Mouse (Mus musculus) heart, postnatal 14 days (tissue): ENCODE data around the gene Racgap1. TPM values are rescaled to one million over a fixed set of nuclear protein-coding genes. Genes with fewer than 3 reads are reported as not detected.

Experiments
- DNase-seq, 2 experiments: peaks; one replicate each; pipeline ENCODE4 v3.0.0; 2021 to 2022
- intact Hi-C: fragments of 180-260 bp; cut with DNase I; formaldehyde crosslinking; loops from one replicate; pipeline ENCODE4 v1.15.1; 2025
- long read RNA-seq, 2 experiments: library from polyadenylated mRNA; stranded (forward); transcript quantifications; one replicate each; pipeline ENCODE4 v2.0.0; 2021
- total RNA-seq, 2 experiments: library from RNA; stranded (reverse); gene quantifications; 2 replicates each; pipeline ENCODE4 v1.2.3; 2021

The Racgap1 gene
- total RNA-seq, result 10 to 100 TPM in 1 of 2 experiments, 1 to 10 TPM in 1; 8.6 to 12.2 TPM
- long read RNA-seq, experiment 1, transcript Racgap1-201 (17 exons, 2,933 nt), result major isoform, 10 of 11 reads
- long read RNA-seq, experiment 1, partial matches to known transcripts, result 0 of 11 reads
- long read RNA-seq, experiment 1, other reads (novel, unspliced or antisense), result 0 of 11 reads
- long read RNA-seq, experiment 2, transcript Racgap1-201 (17 exons, 2,933 nt), result major isoform, 7 of 13 reads
- long read RNA-seq, experiment 2, partial matches to known transcripts, result 1 of 13 reads
- long read RNA-seq, experiment 2, other reads (novel, unspliced or antisense), result 2 of 13 reads

DNA sequence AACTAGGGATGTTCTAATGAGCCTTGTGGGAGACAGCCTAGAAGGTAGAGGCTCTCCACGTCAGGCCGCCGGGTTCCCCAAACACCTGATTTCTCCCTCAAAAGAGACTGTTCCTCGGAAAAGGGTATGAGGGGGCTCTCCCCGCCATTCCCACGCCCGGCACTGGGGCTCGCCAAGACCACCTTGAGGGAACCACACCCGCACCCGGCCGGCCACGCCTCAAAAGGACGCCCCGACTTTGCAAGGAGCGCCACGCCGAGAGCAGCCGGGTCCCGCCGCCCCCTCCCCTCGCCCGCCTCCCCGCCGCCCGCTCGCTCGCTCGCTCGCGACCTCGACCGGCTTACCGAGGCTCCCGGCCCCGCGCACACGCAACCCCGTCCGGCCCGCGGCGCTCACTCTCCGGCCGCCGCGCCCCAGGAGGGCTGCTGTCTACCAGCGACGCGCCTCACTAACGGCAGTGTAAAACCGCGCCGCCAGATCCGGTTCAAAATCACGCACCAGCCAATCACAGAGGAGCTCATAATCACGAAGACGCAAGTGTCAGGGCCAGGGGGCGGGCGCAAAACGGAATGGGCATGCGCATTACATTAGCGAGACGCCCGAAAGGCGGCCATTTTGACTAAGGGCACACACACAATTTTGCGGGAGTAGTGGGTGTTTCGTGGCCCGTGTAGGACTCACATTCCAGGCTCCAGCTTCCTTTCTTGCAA is at the start of gene Racgap1:
Gene Racgap1, minus strand, starts transcription at position 494 of the 710 bp plus-strand sequence.
- intact Hi-C loops, result no loop called here
- DNase-seq, result peak; percentile 95 to 97

DNA sequence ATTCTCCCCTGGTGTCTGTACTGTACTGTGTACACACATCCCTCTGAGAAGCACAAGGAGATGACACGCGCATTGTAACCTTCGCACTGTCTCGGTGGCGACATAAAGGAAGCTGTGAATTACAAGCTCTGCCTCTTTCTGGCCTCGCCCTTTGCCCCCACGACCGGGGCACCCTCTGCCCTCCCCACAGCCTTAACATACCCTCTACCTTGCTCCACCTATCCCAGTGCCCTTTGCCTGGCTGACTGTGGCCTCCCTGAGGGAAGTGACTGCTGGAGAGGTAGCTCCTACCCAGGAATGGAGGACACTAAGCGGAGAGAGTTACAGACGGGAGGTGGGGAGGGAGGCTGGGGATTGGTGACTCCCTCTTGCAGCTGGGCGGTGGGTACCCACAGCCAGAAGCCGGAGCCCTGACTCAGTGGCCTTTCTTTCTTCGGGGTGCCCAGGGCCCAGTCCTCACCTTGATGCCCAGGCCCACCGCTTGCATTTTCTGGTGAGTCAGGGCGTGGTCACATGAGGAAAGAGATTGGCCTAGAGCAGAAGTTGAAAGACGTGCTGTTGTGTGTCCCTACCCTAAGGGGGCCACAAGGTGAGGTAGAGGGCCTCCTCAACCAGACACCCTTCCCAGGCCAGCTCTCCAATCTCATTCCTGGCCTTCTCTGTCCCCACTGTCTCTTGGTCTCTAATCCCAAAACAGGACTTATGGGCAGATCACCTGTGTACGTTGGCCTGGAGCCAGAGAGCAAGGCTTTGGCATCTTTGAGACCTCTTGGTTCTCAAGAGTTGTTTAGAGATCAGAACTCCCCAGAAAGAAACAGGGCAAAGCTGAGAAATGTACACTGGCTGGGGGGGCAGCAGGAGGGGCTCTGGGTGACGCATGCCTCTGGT is 49.0 kb upstream of the Racgap1 start:
- no peak for DNase-seq
- intact Hi-C loops, result no loop called here

DNA sequence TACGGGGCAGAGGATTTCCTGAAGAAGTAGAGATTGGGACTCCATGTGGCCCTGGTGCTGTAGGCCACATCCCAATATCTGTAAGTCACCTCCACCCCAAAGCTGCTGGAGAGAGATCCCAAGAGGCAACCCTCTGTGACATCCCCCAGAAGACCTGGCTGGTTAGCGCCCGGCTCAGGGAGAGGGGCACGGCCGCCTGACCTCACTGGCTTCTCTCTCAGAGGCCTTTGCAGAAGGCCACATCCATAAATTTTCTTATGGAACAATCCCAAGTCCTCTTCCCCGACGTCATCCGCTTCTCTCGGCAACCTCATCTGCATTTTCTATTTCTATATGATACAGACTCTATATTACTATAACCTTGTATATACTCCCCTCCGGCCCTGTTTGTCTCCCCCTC is 48.3 kb upstream of the Racgap1 start:
- no peak for DNase-seq
- intact Hi-C loops, result no loop called here

DNA sequence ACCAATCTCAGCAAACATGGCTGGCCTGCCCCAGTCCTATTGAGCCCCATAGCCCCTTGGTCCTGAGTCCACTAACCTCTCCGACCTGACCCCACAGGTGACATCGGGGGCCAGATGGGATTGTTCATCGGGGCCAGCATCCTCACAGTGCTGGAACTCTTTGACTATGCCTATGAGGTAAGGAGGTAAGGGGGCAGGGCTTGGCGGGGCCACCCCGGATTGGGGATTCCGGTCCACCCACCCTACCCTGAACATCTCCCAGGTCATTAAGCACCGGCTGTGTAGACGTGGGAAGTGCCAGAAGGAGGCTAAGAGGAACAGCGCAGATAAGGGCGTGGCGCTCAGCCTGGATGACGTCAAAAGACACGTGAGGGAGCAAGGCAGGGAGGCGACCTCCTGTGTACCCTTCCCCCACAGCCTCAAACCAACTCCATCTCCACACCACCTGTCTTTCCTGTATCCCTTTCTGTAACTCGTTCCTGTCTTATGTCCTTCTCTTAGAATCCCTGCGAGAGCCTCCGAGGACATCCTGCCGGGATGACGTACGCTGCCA is 47.2 kb upstream of the Racgap1 start:
- intact Hi-C loops, result no loop called here
- no peak for DNase-seq

DNA sequence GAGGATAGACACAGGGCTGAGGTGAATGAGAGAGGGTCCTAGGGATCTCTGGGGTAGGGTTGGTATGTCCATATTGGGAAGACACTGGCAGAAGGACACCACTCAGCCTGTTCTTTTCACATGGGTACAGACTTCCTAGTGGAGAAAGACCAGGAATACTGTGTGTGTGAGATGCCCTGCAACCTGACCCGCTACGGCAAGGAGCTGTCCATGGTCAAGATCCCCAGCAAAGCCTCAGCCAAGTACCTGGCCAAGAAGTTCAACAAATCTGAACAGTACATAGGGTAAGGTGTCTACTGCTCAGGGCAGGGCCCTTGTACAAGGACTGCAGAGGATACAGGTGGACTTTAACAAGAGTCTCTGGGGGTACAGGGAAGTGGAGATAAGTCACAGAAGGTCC is 45.9 kb upstream of the Racgap1 start:
- DNase-seq, result no peak
- intact Hi-C loops, result no loop called here

DNA sequence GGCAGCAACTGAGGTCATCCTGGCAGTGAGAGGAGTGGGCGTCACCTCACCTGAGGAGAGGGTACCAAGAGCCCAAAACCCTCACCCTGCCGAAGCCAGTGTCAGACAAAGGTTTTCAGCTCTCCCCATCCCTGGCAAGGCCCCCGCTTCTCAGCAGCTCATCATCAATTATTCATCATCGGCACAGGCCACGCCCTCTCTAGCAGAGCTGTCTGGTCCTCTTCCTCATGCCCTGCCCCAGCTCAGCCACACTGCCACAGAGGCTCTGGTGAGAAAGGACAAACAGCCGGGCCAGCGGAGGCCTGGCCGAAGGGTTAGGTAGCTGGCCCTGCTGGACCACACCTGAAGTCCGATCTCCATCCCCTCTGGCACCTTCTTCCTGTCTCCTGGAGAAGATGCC is 40.5 kb upstream of the Racgap1 start:
- intact Hi-C loops, result no loop called here
- DNase-seq, result no peak

DNA sequence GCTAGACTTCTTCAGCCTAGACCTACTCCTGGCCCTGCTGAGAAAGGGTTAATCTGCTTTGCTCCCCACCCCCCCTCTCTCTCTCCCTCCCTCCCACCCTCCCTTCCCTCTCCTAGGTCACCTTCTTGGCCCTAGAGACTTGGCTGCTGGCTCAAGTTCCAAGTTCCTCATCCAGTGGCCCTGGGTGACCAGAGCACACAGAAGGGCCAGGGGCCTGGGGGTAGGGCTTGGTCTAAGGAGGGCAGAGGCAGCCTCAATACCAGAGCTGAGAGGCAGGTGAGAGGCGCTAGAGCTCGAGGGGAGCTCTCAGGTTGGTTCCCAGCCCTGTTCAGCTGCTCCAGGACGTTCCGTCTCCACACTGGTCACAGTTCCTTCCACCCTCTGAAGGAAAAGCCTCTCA is 39.5 kb upstream of the Racgap1 start:
- no peak for DNase-seq

DNA sequence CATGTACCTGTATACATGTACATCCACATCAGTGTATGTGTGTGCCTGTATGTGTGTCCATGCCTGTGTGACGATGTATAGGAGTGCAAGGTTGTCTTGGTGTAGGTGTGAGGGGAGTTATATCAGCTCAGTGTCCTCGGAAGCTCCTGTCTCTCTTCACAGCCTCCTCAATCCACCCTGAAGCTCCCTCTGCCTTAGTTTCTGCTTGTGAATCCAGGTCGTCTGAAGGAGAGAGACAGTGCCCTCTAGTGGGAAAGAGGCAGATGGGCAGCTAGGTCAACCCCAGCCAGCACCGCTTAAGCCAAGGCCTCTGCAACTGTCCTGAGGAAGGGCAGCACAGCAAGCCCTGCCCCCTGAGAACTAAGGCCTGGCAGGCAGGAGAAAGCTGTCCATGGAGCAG is 37.3 kb upstream of the Racgap1 start:
- intact Hi-C loops, result loop anchor here (1.0 to 5.0 kb wide), 2 partner anchors 92 to 196 kb away; no protein-coding TSS in a partner anchor
- DNase-seq, result peak; percentile 42 to 68

More for the DNA sequence above, 39.5 kb upstream of the Racgap1 start:
- intact Hi-C loops, result no loop called here

DNA sequence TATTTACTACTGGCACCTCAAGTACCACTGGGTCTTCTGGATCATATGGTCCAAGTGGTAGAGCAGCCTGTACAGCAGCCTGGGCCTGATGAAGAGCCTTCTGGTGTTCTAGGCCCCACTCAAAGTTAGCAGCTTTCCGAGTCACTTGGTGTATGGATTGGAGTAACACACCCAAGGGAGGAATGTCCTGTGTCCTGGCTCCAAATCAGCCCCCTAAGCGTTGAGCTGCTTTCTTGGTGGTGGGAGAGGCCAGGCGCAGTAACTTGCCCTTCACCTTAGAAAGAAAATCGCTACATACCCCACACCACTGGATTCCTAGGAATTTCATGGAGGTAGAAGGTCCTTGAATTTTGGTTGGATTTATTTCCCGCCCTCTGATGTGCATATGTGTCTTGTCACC is 32.7 kb upstream of the Racgap1 start:
- intact Hi-C loops, result no loop called here
- DNase-seq, result no peak

DNA sequence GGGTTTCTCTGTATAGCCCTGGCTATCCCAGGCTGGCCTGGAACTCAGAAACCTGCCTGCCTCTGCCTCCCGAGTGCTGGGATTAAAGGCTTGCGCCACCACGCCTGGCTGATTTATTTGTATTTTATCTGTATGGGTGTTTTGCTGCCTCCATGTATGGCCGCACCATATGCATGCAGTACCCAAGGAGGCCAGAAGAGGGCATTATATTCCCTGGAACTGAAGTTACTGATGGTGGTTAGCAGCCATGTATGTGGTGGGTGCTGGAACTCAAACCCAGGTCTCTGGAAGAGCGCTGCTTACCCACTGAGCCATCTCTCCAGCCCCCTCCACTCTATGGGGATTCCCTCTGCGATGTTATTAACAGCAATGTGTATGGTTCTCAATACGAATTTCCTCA is 31.4 kb upstream of the Racgap1 start:
- no peak for DNase-seq
- intact Hi-C loops, result no loop called here

DNA sequence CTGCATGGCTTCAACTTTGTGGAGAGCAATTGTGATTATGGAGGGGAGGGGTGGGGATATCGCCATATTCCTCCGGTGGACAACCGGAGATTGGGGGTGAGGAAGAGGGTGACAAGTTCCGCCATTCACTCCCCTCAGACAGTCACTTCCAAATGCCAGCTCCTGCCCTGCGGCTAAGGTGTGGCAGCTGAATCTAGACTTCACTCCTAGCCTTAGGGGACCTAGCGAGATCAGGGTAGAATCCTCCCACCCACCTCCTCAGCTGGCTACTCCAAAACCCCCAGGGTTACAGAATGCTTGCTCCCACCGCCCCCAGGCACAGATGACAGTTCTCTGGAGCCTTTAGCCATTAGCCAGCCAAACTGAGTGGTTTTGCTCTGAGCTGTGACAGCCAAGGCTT is 27.6 kb upstream of the Racgap1 start:
- intact Hi-C loops, result no loop called here
- DNase-seq, result no peak

DNA sequence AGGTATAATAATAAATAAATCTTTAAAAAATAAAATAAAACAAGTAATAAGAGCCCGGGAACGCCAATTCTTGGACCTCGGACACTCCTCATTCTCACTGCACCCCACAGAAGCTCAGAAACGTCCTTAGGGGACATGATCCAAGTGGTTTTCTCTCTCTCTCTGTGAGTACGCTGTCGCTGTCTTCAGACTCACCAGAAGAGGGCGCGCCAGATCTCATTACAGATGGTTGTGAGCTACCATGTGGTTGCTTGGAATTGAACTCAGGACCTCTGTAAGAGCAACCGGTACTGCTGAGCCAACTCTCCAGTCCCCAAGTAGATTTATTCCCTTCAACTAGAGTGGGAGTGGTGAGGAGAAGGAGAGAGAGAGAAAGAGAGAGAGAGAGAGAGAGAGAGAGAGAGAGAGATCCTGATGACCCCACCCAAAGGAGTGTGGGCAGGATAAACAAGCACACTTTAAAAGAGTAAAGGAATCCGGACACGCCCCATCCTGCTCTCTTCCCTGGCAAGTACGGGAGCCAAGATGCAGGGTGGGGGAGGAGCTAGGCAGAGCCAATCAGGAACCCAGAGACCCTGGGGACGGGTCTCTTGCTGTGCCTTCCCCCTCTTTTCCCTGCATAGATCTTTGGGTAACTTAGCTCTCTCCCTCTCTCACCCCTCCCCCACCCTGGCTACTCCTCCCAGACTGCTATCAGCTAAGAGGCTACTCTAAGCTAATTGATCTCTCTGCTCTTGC is 26.8 kb upstream of the Racgap1 start:
- DNase-seq, result peak; percentile 27 to 47
- intact Hi-C loops, result no loop called here

DNA sequence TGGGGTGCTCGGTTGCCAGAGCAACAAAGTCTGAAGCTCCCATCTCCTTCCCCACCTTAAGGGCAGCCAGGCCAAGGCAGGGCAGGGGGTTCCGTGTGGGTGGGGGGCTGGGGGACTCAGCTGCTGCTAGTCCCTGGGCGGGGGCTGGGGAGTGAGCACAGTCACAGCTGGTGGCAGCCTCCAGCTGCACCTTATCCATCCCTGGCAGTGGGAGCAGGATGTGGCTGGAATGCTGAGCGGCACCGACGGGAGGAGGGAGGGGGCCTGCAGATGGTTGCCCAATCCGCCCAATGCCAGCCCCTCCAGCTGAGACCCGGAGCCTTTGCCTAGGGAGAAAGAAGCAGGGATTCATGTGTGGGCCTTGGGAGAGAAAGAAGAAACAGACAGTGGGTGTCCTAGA is 25.6 kb upstream of the Racgap1 start:
- intact Hi-C loops, result no loop called here
- DNase-seq, result no peak

DNA sequence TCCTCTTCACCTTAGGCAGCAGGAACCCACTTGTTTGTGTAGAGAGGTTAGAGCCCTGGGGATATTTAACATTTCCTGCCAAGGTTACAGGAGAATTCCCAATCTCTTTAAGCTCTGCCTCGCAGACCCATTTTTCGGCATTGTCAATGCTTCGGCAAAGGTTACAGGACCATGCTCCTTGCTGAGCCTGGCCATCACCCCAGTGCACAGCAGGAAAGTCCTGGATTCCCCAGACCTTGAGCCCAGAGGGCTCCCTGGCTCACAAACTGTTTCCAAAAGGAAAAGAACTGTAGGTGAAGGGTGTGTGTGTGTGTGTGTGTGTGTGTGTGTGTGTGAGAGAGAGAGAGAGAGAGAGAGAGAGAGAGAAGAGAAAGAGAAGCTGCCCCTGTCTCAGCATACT is 23.4 kb upstream of the Racgap1 start:
- DNase-seq, result no peak
- intact Hi-C loops, result no loop called here

DNA sequence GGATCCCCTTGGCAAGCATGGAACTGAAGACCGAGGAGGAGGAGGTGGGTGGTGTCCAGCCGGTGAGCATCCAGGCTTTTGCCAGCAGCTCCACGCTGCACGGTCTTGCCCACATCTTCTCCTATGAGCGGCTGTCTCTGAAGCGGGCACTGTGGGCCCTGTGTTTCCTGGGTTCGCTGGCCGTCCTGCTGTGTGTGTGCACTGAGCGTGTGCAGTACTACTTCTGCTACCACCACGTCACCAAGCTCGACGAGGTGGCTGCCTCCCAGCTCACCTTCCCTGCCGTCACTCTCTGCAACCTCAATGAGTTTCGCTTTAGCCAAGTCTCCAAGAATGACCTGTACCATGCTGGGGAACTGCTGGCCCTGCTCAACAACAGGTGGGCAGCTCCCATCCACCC is 20.3 kb upstream of the Racgap1 start:
- no peak for DNase-seq
- intact Hi-C loops, result no loop called here

DNA sequence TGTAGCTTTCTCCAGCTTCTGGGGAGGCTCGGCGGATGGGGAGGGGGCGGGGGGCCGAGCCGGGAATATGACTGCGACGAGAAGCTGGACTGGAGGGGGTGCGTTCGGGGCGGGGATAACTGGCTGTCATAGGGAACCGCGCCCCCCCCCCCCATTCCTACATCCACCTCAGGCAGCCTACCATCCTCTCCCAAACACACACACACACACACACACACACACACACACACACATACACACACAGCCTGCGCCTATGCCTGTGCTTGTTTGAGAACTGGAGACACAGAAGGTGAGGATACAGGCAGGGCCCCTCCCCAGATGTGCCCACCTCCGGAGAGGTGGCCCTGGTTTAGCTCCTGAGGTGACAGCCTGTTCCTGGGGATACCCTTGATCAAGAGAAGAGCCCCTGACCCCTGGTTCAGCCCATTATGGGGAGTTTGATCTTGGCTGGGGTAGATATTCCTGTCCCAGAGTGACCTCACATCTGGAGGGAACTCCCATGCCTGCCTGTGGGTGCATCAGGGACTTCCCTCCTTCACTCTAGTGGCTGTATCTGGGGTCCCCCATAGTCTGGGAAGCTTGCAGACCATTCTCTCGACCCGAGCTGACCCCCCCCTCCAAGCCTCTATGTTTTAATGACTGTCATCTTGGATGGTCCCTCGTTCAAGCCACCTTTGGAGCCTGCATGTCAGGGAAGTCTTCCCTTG is 19.7 kb upstream of the Racgap1 start:
- no peak for DNase-seq
- intact Hi-C loops, result no loop called here

DNA sequence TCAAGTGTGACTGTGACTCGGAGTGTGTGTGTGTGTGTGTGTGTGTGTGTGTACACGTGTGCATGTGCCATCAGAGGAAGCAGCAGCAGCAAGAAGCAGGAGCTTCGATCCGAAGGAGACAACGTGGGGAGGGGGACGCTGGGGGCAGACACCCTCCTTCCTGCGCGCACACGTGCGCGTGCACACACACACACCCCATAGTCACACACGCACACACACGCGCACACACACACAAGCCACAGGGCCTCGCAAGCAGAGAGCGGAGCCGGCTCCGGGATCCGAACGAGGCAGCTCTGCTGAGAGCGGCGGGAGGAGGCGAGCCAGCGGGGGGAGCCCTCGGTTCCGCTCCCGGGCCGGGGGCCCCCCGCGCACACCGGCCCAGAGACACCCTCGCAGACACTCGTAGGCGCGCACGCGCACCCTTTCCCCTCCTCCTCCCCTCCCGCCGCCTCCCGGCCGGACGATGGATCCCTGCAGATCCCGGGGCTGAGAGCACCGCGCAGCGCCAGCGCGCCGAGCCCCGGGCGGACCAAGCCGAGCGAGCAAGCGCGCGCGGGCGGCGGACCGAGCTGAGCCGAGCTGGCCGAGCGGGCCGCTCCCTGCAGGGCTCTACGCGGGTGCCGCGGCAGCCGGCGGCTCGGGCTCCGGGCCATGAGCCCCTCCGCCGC is 18.8 kb upstream of the Racgap1 start, which contains the start of gene Asic1:
Gene Asic1, plus strand, starts transcription at position 215 of the 668 bp plus-strand sequence.
- DNase-seq, result peak; percentile 80 to 81
- intact Hi-C loops, result no loop called here

DNA sequence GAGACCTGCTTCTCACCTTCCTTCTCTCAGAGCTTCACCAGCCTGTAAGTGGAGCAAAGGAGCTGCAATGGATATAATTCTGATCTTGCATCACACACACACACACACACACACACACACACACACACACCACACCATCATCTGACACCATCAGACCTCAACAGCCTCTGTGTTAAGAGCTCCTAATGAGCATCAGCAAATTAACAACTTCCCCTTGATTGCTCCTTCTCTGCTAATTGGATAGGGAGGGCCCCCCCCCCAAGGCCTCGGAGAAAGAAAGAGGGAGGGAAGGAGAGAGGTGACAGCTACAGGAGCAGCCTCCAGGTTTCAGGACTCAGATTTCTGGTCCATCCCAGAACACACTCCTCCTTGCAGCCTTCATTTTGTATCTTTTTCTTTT is 17.9 kb upstream of the Racgap1 start:
- DNase-seq, result no peak
- intact Hi-C loops, result loop anchor here (1.0 to 10.0 kb wide), 3 partner anchors 73 to 255 kb away; no protein-coding TSS in a partner anchor

DNA sequence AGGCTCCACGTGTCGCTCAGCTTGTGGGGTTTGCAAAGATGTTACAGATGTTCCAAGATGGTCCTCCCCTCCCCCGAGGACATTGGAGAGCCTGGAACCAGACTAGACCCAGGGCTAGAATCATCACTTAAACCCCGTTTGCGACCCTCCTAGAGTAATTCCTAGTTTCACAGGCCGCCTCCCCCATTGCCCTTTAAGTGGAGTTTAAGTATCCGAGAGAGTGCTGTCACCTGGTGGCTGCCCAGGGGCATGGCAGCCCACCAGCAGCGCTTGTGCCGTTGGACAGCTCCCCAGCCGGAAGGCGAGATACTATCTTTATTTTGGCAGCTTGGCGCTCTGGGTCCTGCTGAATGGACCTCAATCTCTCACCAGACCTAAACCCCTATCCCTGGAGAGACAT is 17.4 kb upstream of the Racgap1 start:
- intact Hi-C loops, result loop anchor here (1.0 to 10.0 kb wide), 3 partner anchors 73 to 254 kb away; no protein-coding TSS in a partner anchor
- DNase-seq, result peak; percentile 79 to 85
